Mouse (Mus musculus) cerebellum, adult 2 months (tissue): ENCODE results near the gene Zfp14. TPM values are rescaled to one million over a fixed set of nuclear protein-coding genes. Genes with fewer than 3 reads are reported as not detected.

Experiments used
- DNase-seq, 2 experiments: peaks; one replicate each; pipeline ENCODE4 v3.0.0; 2021
- H3K27ac ChIP-seq: fragments of 200-500 bp; 2 replicates; pipeline ENCODE4 v1.5.1; 2012; ENCODE audit warnings: low read length, control low read depth, inconsistent platforms; ENCODE audit not compliant: insufficient read depth
- H3K27me3 ChIP-seq: fragments of 200-500 bp; 2 replicates; pipeline ENCODE4 v1.6.1; 2012; ENCODE audit warnings: inconsistent platforms, mild to moderate bottlenecking, low read length, moderate library complexity; ENCODE audit not compliant: control insufficient read depth, insufficient read depth
- H3K4me1 ChIP-seq: fragments of 200-500 bp; 2 replicates; pipeline ENCODE4 v1.6.1; 2011; ENCODE audit warnings: low read length; ENCODE audit not compliant: control insufficient read depth, insufficient read depth
- H3K4me3 ChIP-seq: fragments of 200-500 bp; replicated peaks from 2 replicates; pipeline ENCODE3; 2011; ENCODE audit warnings: mild to moderate bottlenecking, low read depth, low read length, control low read depth; ENCODE audit not compliant: insufficient read depth
- CTCF ChIP-seq: fragments of 200-500 bp; IDR thresholded peaks from 2 replicates; pipeline ENCODE4 v1.5.1; 2011; ENCODE audit warnings: low read depth, mild to moderate bottlenecking, control low read depth, low read length, moderate library complexity, borderline replicate concordance; ENCODE audit not compliant: insufficient read depth
- POLR2A ChIP-seq: fragments of 200-500 bp; IDR thresholded peaks from 2 replicates; pipeline ENCODE4 v1.6.1; 2011; ENCODE audit warnings: low read length, control low read depth, borderline replicate concordance; ENCODE audit not compliant: insufficient read depth
- WGBS: fragments of 180-500 bp; shearing (Covaris S2); methylation state at CpG from one replicate; pipeline ENCODE4 v1.1.7; 2018; 5-methylcytosine and 5-hydroxymethylcytosine counted together
- polyA plus RNA-seq: library from polyadenylated mRNA; depleted of rRNA; stranded (reverse); fragments of >200 nt; gene quantifications from 2 replicates; pipeline ENCODE4 v1.2.3, GENCODE M21; 2012

The Zfp14 gene
- polyA plus RNA-seq, 1 experiment, result 18.3 TPM

GRCm38 (mm10) chr7:30053591-30053990 lies 2.4 kb upstream of the Zfp14 start:
- H3K27me3 ChIP-seq, result no peaks in the 10 kb centered on the region
- H3K4me3 ChIP-seq, result no peak overlapping the region
- WGBS, result 9% methylated on average over 3 of the region's 3 CpGs
- TF ChIP-seq CTCF (no peak), POLR2A (no peak)
- H3K27ac ChIP-seq, result no peak overlapping the region
- 0 out of 2 replicates have a peak, but pooled peaks cover 3% of the 10 kb centered on the region for H3K4me1 ChIP-seq
- no peak for DNase-seq

- TF ChIP-seq CTCF (no peak), POLR2A (no peak)
- no peak overlapping the region for H3K4me3 ChIP-seq
- DNase-seq, result no peak
- no peaks in the 10 kb centered on the region for H3K27me3 ChIP-seq
- no peak overlapping the region for H3K27ac ChIP-seq
- 0 out of 2 replicates have a peak, but pooled peaks cover 3% of the 10 kb centered on the region for H3K4me1 ChIP-seq
- 70% methylated on average over 4 of the region's 4 CpGs for WGBS
These were observed 3.1 kb downstream of the Zfp14 start for GRCm38 (mm10) chr7:30048126-30048525.

GRCm38 (mm10) chr7:30044354-30044753 lies 6.8 kb downstream of the Zfp14 start:
- DNase-seq, result no peak
- Histone ChIP-seq H3K4me1 (no peaks in the 10 kb centered on the region), H3K4me3 (no peak overlapping the region), H3K27me3 (no peaks in the 10 kb centered on the region), H3K27ac (no peak overlapping the region)
- 64% methylated on average over 9 of the region's 9 CpGs for WGBS
- TF ChIP-seq CTCF (no peak), POLR2A (no peak)

GRCm38 (mm10) chr7:30034331-30034730 lies 16.8 kb downstream of the Zfp14 start:
- WGBS, result 93% methylated on average over 12 of the region's 12 CpGs
- H3K27me3 ChIP-seq, result no peaks in the 10 kb centered on the region
- H3K4me1 ChIP-seq, result no peaks in the 10 kb centered on the region
- no peak for TF ChIP-seq POLR2A
- no peak for TF ChIP-seq CTCF
- no peak overlapping the region for H3K4me3 ChIP-seq
- no peak overlapping the region for H3K27ac ChIP-seq
- DNase-seq, result no peak

- WGBS, result 75% methylated on average over 3 of the region's 3 CpGs
- H3K27ac ChIP-seq, result no peak overlapping the region
- TF ChIP-seq CTCF, result no peak
- no peak for TF ChIP-seq POLR2A
- no peak overlapping the region for H3K4me3 ChIP-seq
- no peaks in the 10 kb centered on the region for H3K27me3 ChIP-seq
- no peaks in the 10 kb centered on the region for H3K4me1 ChIP-seq
- no peak for DNase-seq
These were observed 19.8 kb downstream of the Zfp14 start for GRCm38 (mm10) chr7:30031379-30031778.

GRCm38 (mm10) chr7:30030677-30031076 lies 20.5 kb downstream of the Zfp14 start:
- DNase-seq, result no peak
- Histone ChIP-seq H3K27ac (no peak overlapping the region), H3K4me1 (no peaks in the 10 kb centered on the region), H3K27me3 (no peaks in the 10 kb centered on the region), H3K4me3 (no peak overlapping the region)
- TF ChIP-seq CTCF (no peak), POLR2A (no peak)
- WGBS, result 32% methylated on average over 6 of the region's 6 CpGs

GRCm38 (mm10) chr7:30028572-30028971 lies 22.6 kb downstream of the Zfp14 start:
- H3K4me1 ChIP-seq, result no peaks in the 10 kb centered on the region
- 81% methylated on average over 3 of the region's 3 CpGs for WGBS
- H3K27ac ChIP-seq, result no peak overlapping the region
- DNase-seq, result no peak
- TF ChIP-seq CTCF (no peak), POLR2A (no peak)
- H3K4me3 ChIP-seq, result no peak overlapping the region
- no peaks in the 10 kb centered on the region for H3K27me3 ChIP-seq

GRCm38 (mm10) chr7:30027331-30027730 lies 23.8 kb downstream of the Zfp14 start:
- TF ChIP-seq POLR2A (no peak), CTCF (no peak)
- no peak for DNase-seq
- WGBS, result 54% methylated on average over 4 of the region's 4 CpGs
- Histone ChIP-seq H3K27ac (no peak overlapping the region), H3K27me3 (no peaks in the 10 kb centered on the region), H3K4me1 (no peaks in the 10 kb centered on the region), H3K4me3 (no peak overlapping the region)
